Mouse (Mus musculus) embryonic facial prominence, embryonic 14.5 days (tissue): ENCODE measurements around the gene Pbxip1. TPM values are rescaled to one million over a fixed set of nuclear protein-coding genes. Genes with fewer than 3 reads are reported as not detected.

Source experiments
- ATAC-seq: fragments of 200-750 bp; cut with Nextera tagmentation; 2 replicates; pipeline ENCODE4 v1.8.0; 2017; ENCODE audit warnings: low read depth, moderate number of reproducible peaks, moderate TSS enrichment
- DNase-seq: peaks from one replicate; pipeline ENCODE4 v3.0.0-alpha.2; 2015; ENCODE audit warnings: low spot score
- H3K27ac ChIP-seq: fragments of 300-500 bp; sonication (generic); replicated peaks from 2 replicates; pipeline ENCODE4 v1.5.1; 2014; ENCODE audit warnings: low read depth, mild to moderate bottlenecking, low read length, moderate library complexity
- H3K27me3 ChIP-seq: fragments of 300-500 bp; sonication (generic); replicated peaks from 2 replicates; pipeline ENCODE4 v1.6.1; 2014; ENCODE audit warnings: low read length; ENCODE audit not compliant: control insufficient read depth, insufficient read depth
- H3K36me3 ChIP-seq: fragments of 300-500 bp; sonication (generic); 2 replicates; pipeline ENCODE4 v1.6.1; 2014; ENCODE audit warnings: low read length, mixed read lengths; ENCODE audit not compliant: control insufficient read depth, insufficient read depth
- H3K4me1 ChIP-seq: fragments of 300-500 bp; sonication (generic); 2 replicates; pipeline ENCODE4 v1.6.1; 2014; ENCODE audit warnings: antibody characterized with exemption, low read length; ENCODE audit not compliant: control insufficient read depth, insufficient read depth
- H3K4me2 ChIP-seq: fragments of 300-500 bp; sonication (generic); 2 replicates; pipeline ENCODE4 v1.6.1; 2014; ENCODE audit warnings: low read depth, mild to moderate bottlenecking, low read length, moderate library complexity, mixed read lengths
- H3K4me3 ChIP-seq: fragments of 300-500 bp; sonication (generic); 2 replicates; pipeline ENCODE4 v1.5.1; 2014; ENCODE audit warnings: low read depth, mild to moderate bottlenecking, low read length
- H3K9ac ChIP-seq: fragments of 300-500 bp; sonication (generic); 2 replicates; pipeline ENCODE4 v1.6.1; 2014; ENCODE audit warnings: low read depth, mild to moderate bottlenecking, low read length, moderate library complexity, mixed read lengths
- H3K9me3 ChIP-seq: fragments of 300-500 bp; sonication (generic); 2 replicates; pipeline ENCODE4 v1.6.1; 2016; ENCODE audit warnings: low read length; ENCODE audit not compliant: control insufficient read depth
- WGBS: fragments of 180-500 bp; shearing (Covaris S2); extraction: QIAGEN DNeasy Blood & Tissue Kit; methylation state at CpG from one replicate; pipeline ENCODE4 v1.1.7; 2014; 5-methylcytosine and 5-hydroxymethylcytosine counted together
- polyA plus RNA-seq: library from polyadenylated mRNA; unstranded; fragments of >200 nt; fragmentation: Nextera tagmentation; extraction: Ambion mirVana; gene quantifications from 2 replicates; pipeline ENCODE4 v1.2.1, GENCODE M21; 2014

Gene Pbxip1
- polyA plus RNA-seq, 1 experiment from 2014 or later, result 24.1 TPM

DNA sequence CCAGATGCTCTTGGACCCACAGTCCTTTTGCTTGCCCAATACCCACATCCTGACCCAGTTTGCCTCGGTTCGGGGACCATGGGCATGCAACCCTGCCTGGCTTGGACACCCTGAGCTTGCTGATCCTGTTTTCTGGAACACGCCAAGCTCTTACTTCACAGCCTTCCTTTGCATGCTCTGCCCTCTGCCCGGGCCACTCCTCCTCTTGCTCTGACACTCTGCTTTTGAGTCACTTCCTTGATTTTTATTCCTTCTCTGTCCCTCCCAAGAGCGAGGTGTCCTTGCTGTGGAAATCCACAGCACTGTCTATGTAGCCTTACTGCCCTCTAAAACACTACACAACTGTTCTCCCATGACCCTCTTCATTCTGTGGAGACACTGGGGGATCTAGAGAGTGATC, 45.7 kb downstream of the Pbxip1 start:
- 81% methylated on average over 5 of the region's 5 CpGs for WGBS
- DNase-seq (no peak), ATAC-seq (no peak)

DNA sequence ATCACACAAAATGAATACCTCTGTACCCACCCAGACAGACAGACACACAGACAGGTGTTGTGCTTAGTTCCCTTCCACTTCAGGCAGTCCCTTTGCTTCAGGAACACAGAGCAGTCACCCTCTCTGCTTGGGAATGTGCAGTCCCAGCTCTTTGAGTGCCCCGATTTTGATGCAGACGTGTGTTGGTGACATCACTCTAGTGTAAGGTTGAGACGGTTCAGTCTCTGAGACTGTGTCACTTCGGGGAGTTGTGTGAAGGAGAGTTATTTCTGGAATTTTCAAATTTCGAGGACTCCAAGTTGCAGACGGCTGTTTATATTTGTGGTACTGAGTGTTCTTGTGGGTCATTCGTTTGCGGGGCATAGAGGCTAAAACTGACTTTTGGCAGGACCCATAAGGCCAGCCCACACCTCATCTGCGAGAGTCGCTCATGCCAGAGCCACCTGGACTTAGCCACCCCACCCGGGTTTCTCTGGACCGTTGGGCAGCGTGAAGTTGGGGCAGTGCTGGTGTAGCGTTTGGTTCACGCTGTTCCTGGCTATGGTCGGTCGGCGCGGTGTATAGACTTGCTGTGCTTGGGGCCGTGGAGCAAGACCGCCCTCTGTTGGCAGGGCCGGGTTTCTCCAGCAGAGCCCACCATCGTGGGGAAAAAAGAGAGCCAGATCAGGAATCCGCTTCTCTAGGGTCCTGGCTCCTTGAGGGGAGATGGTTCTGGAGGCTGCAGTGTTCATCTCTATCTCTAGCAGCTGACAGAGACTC, 48.4 kb downstream of the Pbxip1 start:
- peak; percentile 93 for ATAC-seq
- H3K27me3 ChIP-seq, result 0 out of 2 replicates have a peak, but pooled peaks cover 3% of the 10 kb centered on the region
- H3K4me3 ChIP-seq, result no peak overlapping the region
- no peak overlapping the region for H3K27ac ChIP-seq
- DNase-seq, result peak; percentile 74
- H3K36me3 ChIP-seq, result no peaks in the 10 kb centered on the region
- H3K4me2 ChIP-seq, result peak overlapping the region; percentile 54
- 0 out of 2 replicates have a peak overlapping the region, but pooled peaks have one; percentile 26 for H3K9ac ChIP-seq
- no peaks in the 10 kb centered on the region for H3K9me3 ChIP-seq
- H3K4me1 ChIP-seq, result peaks cover 3% of the 10 kb centered on the region; the same call in 1 of the 2 replicates
- 15% methylated on average over 24 of the region's 24 CpGs for WGBS

More for the DNA sequence above, 45.7 kb downstream of the Pbxip1 start:
- Histone ChIP-seq H3K27me3 (0 out of 2 replicates have a peak, but pooled peaks cover 3% of the 10 kb centered on the region), H3K9ac (no peak overlapping the region), H3K27ac (no peak overlapping the region), H3K9me3 (no peaks in the 10 kb centered on the region), H3K4me1 (peaks cover 3% of the 10 kb centered on the region; the same call in 1 of the 2 replicates), H3K4me2 (no peak overlapping the region), H3K36me3 (no peaks in the 10 kb centered on the region), H3K4me3 (no peak overlapping the region)

DNA sequence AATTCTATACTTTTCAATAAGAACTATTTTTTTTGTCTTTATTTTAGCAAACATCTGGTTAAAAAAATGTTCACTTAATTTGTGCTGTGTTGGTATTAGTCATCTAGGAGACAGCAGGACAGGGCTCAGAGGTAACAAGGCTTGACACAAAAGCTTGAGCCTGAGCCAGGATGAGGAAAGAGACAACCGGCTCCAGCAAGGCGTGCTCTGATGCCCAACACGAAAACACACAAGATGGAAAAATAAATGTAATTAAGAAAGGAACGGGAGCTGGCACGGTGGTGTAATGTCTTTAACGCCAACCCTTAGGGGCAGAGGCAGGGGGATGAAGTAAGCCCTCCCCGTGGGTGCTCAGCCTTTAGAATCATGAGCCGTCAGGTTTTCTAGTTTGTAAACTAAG, 49.6 kb downstream of the Pbxip1 start:
- H3K9ac ChIP-seq, result no peak overlapping the region
- no peaks in the 10 kb centered on the region for H3K9me3 ChIP-seq
- no peak for DNase-seq
- no peak overlapping the region for H3K4me2 ChIP-seq
- H3K27ac ChIP-seq, result no peak overlapping the region
- no peak overlapping the region for H3K4me3 ChIP-seq
- H3K4me1 ChIP-seq, result peaks cover 3% of the 10 kb centered on the region; the same call in 1 of the 2 replicates
- ATAC-seq, result no peak
- 73% methylated on average over 8 of the region's 8 CpGs for WGBS
- 0 out of 2 replicates have a peak, but pooled peaks cover 3% of the 10 kb centered on the region for H3K27me3 ChIP-seq
- no peaks in the 10 kb centered on the region for H3K36me3 ChIP-seq

DNA sequence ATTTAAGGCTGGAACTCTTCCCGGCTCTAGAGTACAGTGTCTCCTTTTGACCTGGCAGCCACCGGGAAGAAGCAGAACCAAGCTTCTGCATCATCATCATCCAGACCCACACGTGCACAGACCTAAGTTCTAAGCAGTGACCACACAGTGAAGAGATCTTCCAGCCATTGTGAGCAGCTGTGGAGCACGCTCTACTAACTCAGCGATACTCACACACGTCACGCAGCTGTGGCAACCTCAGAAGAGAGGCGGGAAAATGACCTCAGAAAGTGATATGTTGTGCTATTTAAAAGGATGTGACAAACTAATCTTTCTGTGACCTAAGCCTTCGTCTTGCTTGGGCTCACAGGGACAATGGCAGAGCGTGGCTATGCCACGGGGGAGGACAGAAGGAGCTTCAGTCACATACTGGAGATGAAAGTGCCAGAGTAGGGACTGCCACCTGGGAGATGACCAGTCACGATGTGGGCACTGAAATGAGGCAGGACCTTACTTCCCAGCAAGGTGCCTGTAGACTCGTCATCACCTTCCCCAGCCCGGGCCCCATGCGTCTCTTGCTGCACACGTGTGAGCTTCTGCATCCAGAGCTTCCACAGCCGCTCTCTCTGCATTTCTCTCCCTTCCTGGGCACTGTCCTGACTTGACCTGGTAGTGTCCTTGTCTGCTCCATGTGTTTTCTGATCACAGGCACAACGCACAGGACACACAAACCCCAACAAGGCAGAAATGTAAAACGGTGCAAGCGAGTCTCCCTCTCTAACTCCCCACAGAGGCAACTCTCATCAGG, 50.6 kb downstream of the Pbxip1 start:
- Histone ChIP-seq H3K9ac (no peak overlapping the region), H3K4me3 (no peak overlapping the region), H3K4me1 (peaks cover 3% of the 10 kb centered on the region; the same call in 1 of the 2 replicates), H3K27ac (no peak overlapping the region), H3K36me3 (no peaks in the 10 kb centered on the region), H3K4me2 (no peak overlapping the region), H3K9me3 (no peaks in the 10 kb centered on the region), H3K27me3 (0 out of 2 replicates have a peak, but pooled peaks cover 3% of the 10 kb centered on the region)
- DNase-seq (no peak), ATAC-seq (no peak)
- WGBS, result 63% methylated on average over 20 of the region's 20 CpGs

DNA sequence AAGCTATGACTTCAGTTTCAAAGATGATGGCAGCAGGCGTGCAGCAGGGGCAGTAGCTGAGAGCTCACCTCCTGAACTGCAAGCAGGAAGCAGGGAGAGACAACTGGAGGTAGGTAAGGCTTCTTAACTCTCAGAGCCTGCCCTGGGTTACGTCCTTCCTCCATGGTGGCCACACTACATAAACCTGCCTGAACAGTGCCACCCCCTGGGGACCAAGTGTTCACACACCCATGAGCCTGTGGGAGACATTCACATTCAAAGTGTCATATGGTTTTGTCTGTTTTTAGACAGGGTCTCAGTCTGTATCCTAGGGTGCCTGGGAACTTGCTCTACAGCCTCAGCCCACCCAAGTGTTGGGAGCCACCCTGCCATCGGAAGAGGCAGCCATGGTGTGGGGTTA, 54.3 kb downstream of the Pbxip1 start:
- WGBS, result 84% methylated on average over 3 of the region's 3 CpGs
- ATAC-seq, result no peak

DNA sequence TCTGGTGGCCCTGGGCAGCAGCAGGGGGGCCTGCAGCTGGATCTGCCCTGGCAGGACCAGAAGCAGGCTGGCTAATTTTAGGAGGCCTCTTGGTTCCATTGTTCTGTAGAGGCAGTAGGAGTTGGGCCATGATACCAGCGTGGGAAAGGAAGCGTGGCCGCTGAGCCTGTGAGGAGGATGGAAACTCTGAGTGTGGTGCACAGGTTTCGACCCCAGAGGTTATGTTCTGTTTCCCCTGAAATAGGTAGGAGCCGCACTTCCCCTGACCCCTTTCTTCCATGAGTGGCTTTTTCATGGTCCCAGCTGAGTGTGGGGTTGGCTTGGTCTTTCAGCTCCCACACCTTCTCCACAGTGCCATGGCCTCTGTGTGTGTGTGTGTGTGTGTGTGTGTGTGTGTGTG, 55.1 kb downstream of the Pbxip1 start:
- Histone ChIP-seq H3K36me3 (no peaks in the 10 kb centered on the region), H3K4me3 (no peak overlapping the region), H3K27me3 (no peaks in the 10 kb centered on the region), H3K9me3 (no peaks in the 10 kb centered on the region), H3K9ac (no peak overlapping the region), H3K4me1 (no peaks in the 10 kb centered on the region), H3K27ac (no peak overlapping the region), H3K4me2 (no peak overlapping the region)
- ATAC-seq (no peak), DNase-seq (no peak)
- 87% methylated on average over 5 of the region's 5 CpGs for WGBS

More for the DNA sequence above, 54.3 kb downstream of the Pbxip1 start:
- no peak overlapping the region for H3K9ac ChIP-seq
- no peaks in the 10 kb centered on the region for H3K9me3 ChIP-seq
- H3K4me2 ChIP-seq, result no peak overlapping the region
- no peak overlapping the region for H3K4me3 ChIP-seq
- H3K27ac ChIP-seq, result no peak overlapping the region
- no peaks in the 10 kb centered on the region for H3K4me1 ChIP-seq
- no peak for DNase-seq
- no peaks in the 10 kb centered on the region for H3K36me3 ChIP-seq
- H3K27me3 ChIP-seq, result 0 out of 2 replicates have a peak, but pooled peaks cover 3% of the 10 kb centered on the region

DNA sequence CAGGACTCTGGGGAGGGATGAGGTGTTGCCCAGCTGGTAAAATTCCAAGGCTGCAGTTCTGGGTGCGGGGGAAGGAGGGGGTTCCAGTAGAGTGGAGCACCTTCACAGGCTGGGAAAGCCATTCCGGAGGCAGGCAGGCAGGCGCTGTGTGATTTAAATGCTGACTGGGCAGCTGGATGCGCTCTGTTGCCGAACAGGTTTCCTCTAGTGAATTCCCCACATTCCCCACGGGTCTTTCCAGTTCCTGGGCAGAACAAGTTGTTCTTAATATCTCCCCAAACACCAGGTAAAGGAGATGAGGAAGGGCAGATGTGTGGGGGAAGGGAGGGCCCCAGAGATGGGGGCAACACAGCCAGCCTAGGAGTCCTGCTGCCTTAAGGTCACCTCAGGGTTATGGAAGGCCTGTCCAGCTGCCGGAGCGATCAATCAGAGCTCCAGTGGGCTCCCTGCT, 56.2 kb downstream of the Pbxip1 start:
- no peak overlapping the region for H3K4me3 ChIP-seq
- no peaks in the 10 kb centered on the region for H3K36me3 ChIP-seq
- no peak overlapping the region for H3K27ac ChIP-seq
- 43% methylated on average over 8 of the region's 8 CpGs for WGBS
- no peaks in the 10 kb centered on the region for H3K9me3 ChIP-seq
- H3K4me2 ChIP-seq, result no peak overlapping the region
- no peaks in the 10 kb centered on the region for H3K4me1 ChIP-seq
- ATAC-seq, result peak; percentile 57; the same call in 1 of the 2 replicates
- no peak overlapping the region for H3K9ac ChIP-seq
- peak; percentile 75 for DNase-seq
- H3K27me3 ChIP-seq, result no peaks in the 10 kb centered on the region

DNA sequence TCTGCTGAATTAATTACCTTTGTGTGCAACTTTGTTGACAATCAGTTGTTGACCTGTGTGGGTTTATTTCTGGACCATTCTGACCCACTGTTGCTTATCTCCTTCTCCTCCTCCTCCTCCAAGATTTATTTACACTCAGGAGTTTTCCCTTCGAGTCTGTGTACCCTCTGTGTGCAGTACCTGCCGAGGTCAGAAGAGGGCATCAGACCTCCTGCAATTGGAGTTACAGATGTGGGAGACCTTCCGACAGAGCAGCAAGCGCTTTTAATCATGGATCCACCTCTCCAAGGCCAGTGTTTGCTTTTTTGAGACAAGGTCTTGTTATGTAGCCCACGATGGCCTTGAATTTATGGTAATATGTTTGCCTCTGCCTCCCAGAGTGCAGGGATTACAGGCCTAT, 58.1 kb downstream of the Pbxip1 start:
- no peaks in the 10 kb centered on the region for H3K36me3 ChIP-seq
- H3K9ac ChIP-seq, result no peak overlapping the region
- ATAC-seq (no peak), DNase-seq (no peak)
- H3K4me1 ChIP-seq, result no peaks in the 10 kb centered on the region
- no peaks in the 10 kb centered on the region for H3K9me3 ChIP-seq
- no peaks in the 10 kb centered on the region for H3K27me3 ChIP-seq
- WGBS, result 89% methylated on average over 5 of the region's 5 CpGs
- H3K4me2 ChIP-seq, result no peak overlapping the region
- no peak overlapping the region for H3K27ac ChIP-seq
- no peak overlapping the region for H3K4me3 ChIP-seq
